Comparison of ENCODE assay signal across 8 mouse cellular contexts in genomic region chr19:24300994-24301767, GRCm38 (mm10). TPM values are rescaled to one million over a fixed set of nuclear protein-coding genes. Genes with fewer than 3 reads are reported as not detected.
A peak's percentile ranks its signal among the peaks of the same experiment; 100 is the strongest.
DNase-seq lines count a peak whose midpoint lies in the region; ATAC-seq and TF ChIP-seq lines count a peak whose summit lies in the region.

No protein-coding gene starts in this region.

- no peak for TF ChIP-seq POLR2A in lung, adult 2 months (IDR thresholded peaks at IDR 0.05; ENCODE audit: borderline replicate concordance, extremely low read depth, low read depth, low read length)
- TF ChIP-seq POLR2A in testis, adult 2 months (IDR thresholded peaks at IDR 0.05; ENCODE audit: control insufficient read depth, low read depth, low read length), result no peak

- intact Hi-C loops in heart, postnatal 10 days (cut with DNase I), result loop anchor here (2.0 to 5.0 kb wide), 6 partner anchors 176 to 586 kb away; partner anchors contain the start of genes Fam122a and Pip5k1b

- ATAC-seq in forebrain, embryonic 11.5 days (replicated peaks; ENCODE audit: low FRiP score), result peak; percentile 88
- ATAC-seq in neural tube, embryonic 14.5 days (ENCODE audit: low read depth), result peak; percentile 94

- H3K4me1 ChIP-seq in forebrain, embryonic 11.5 days (replicated peaks; ENCODE audit: control insufficient read depth, insufficient read depth, low read length), result peaks cover 5% of the 10 kb centered on the region; the same call in 1 of the 2 replicates
- H3K4me1 ChIP-seq in lung, adult 2 months (ENCODE audit: control insufficient read depth, insufficient read depth, low read length), result no peaks in the 10 kb centered on the region
- H3K4me1 ChIP-seq in neural tube, embryonic 14.5 days (ENCODE audit: control insufficient read depth, insufficient read depth, low read length), result no peaks in the 10 kb centered on the region
- peaks cover 2% of the 10 kb centered on the region; the same call in 1 of the 2 replicates for H3K4me1 ChIP-seq in testis, adult 2 months (ENCODE audit: control insufficient read depth, insufficient read depth, low read length)

- 2% methylated on average over 9 of the region's 9 CpGs for WGBS in forebrain, embryonic 11.5 days
- 12% methylated on average over 9 of the region's 9 CpGs for WGBS in lung, adult 2 months
- 2% methylated on average over 9 of the region's 9 CpGs for WGBS in neural tube, embryonic 14.5 days

- no peak overlapping the region for H3K27ac ChIP-seq in forebrain, embryonic 11.5 days (ENCODE audit: low read depth, low read length)
- no peak overlapping the region for H3K27ac ChIP-seq in neural tube, embryonic 14.5 days (ENCODE audit: low read depth, low read length)
- no peak overlapping the region for H3K27ac ChIP-seq in testis, adult 2 months (ENCODE audit: control insufficient read depth, insufficient read depth, low read depth, low read length)

- peak overlapping the region; percentile 48 for H3K4me2 ChIP-seq in forebrain, embryonic 11.5 days (ENCODE audit: low read depth, low read length, severe bottlenecking)
- peak overlapping the region; percentile 14; the same call in 1 of the 2 replicates for H3K4me2 ChIP-seq in neural tube, embryonic 14.5 days (ENCODE audit: low read depth, low read length)

- peak; percentile 87 for DNase-seq in ES-CJ7 (ENCODE audit: low read depth, low spot score)
- peak; percentile 58 for DNase-seq in c-Kit-negative CD71-positive TER-119-positive erythroid progenitor cells, embryonic 14.5 days (ENCODE audit: low read depth, low spot score)
- DNase-seq in forebrain, embryonic 11.5 days (ENCODE audit: low spot score), result peak; percentile 87
- DNase-seq in heart, postnatal 10 days, result peak; percentile 77 to 87
- peak; percentile 80 to 85 for DNase-seq in kidney, postnatal 4 days
- DNase-seq in lung, adult 2 months, result peak; percentile 53

- TF ChIP-seq CTCF in lung, adult 2 months (IDR thresholded peaks at IDR 0.05; ENCODE audit: insufficient read depth, low read length), result peak; percentile 87
- peak; percentile 88 for TF ChIP-seq CTCF in testis, adult 2 months (IDR thresholded peaks at IDR 0.05; ENCODE audit: control insufficient read depth, insufficient read depth, insufficient replicate concordance, low read depth, low read length)

- H3K4me3 ChIP-seq in forebrain, embryonic 11.5 days (ENCODE audit: low read depth, low read length), result peak overlapping the region; percentile 22
- peak overlapping the region; percentile 67 for H3K4me3 ChIP-seq in lung, adult 2 months (replicated peaks; ENCODE audit: extremely low read depth, low read depth, low read length)
- H3K4me3 ChIP-seq in neural tube, embryonic 14.5 days (ENCODE audit: low read depth, low read length), result peak overlapping the region; percentile 3; the same call in 1 of the 2 replicates
- no peak overlapping the region for H3K4me3 ChIP-seq in testis, adult 2 months (ENCODE audit: control insufficient read depth, low read depth, low read length)

- H3K9ac ChIP-seq in forebrain, embryonic 11.5 days (ENCODE audit: low read length), result no peak overlapping the region; the same call in none of the 2 replicates
- no peak overlapping the region for H3K9ac ChIP-seq in neural tube, embryonic 14.5 days (replicated peaks; ENCODE audit: low read depth, low read length)

- no peaks in the 10 kb centered on the region for H3K36me3 ChIP-seq in forebrain, embryonic 11.5 days (ENCODE audit: control insufficient read depth, insufficient read depth, low read length)
- no peaks in the 10 kb centered on the region for H3K36me3 ChIP-seq in neural tube, embryonic 14.5 days (ENCODE audit: control insufficient read depth, insufficient read depth, low read length)
- no peaks in the 10 kb centered on the region for H3K36me3 ChIP-seq in testis, adult 2 months (ENCODE audit: control insufficient read depth, insufficient read depth, low read length)

- no peaks in the 10 kb centered on the region for H3K9me3 ChIP-seq in forebrain, embryonic 11.5 days (ENCODE audit: control insufficient read depth, low read length)
- no peaks in the 10 kb centered on the region for H3K9me3 ChIP-seq in neural tube, embryonic 14.5 days (ENCODE audit: control insufficient read depth, low read length)

- H3K27me3 ChIP-seq in forebrain, embryonic 11.5 days (ENCODE audit: control insufficient read depth, insufficient read depth, low read length), result no peaks in the 10 kb centered on the region
- no peaks in the 10 kb centered on the region for H3K27me3 ChIP-seq in neural tube, embryonic 14.5 days (ENCODE audit: control insufficient read depth, insufficient read depth, low read length)
- H3K27me3 ChIP-seq in testis, adult 2 months (ENCODE audit: control insufficient read depth, insufficient read depth, low read length), result no peaks in the 10 kb centered on the region

RNA-seq across cellular contexts. Expression of gene Fxn, which starts 20.8 kb away (rescaled TPM):
- polyA plus RNA-seq in forebrain, embryonic 11.5 days (2014; fragmentation: Nextera tagmentation; extraction: Ambion mirVana), result 53.3 and 56.8 TPM in 2 replicates
- 10 to 100 TPM; 30.9 to 31.3 TPM for total RNA-seq in heart, postnatal 10 days (2021)
- polyA plus RNA-seq in lung, adult 2 months (2012; rRNA removed), result 4.9 and 7.0 TPM in 2 replicates
- 37.1 and 38.4 TPM in 2 replicates for polyA plus RNA-seq in neural tube, embryonic 14.5 days (2014; fragmentation: Nextera tagmentation; extraction: Ambion mirVana)
- polyA plus RNA-seq in testis, adult 2 months (2012; rRNA removed), result 5.1 and 5.6 TPM in 2 replicates
